Mouse (Mus musculus): ENCODE data around the gene Entpd6. TPM values are rescaled to one million over a fixed set of nuclear protein-coding genes. Genes with fewer than 3 reads are reported as not detected.
A peak's percentile ranks its signal among the peaks of the same experiment; 100 is the strongest.

The Entpd6 gene
- total RNA-seq, 1 experiment from 2014 or later: 18.4 TPM

DNA sequence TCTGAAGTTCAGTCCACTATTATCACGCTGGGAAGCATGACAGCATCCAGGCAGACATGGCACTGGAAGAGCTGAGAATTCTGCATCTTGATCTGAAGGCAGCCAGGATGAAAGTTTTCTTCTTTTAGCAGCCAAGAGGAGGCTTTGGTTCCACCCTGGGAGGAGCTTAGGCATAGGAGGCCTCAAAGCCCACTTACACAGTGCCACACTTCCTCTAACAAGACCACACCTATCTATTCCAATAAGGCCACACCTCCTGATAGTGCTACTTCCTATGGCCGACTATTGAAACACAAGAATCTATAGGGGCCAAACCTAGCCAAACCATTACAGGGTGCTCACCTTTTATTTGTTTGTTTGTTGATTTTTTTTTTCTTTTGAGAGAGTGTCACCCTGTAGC, 34.0 kb downstream of the Entpd6 start:
- no peak for ATAC-seq (ENCODE audit: extremely low read depth, insufficient number of reproducible peaks, low FRiP score, poor library complexity, severe bottlenecking)

DNA sequence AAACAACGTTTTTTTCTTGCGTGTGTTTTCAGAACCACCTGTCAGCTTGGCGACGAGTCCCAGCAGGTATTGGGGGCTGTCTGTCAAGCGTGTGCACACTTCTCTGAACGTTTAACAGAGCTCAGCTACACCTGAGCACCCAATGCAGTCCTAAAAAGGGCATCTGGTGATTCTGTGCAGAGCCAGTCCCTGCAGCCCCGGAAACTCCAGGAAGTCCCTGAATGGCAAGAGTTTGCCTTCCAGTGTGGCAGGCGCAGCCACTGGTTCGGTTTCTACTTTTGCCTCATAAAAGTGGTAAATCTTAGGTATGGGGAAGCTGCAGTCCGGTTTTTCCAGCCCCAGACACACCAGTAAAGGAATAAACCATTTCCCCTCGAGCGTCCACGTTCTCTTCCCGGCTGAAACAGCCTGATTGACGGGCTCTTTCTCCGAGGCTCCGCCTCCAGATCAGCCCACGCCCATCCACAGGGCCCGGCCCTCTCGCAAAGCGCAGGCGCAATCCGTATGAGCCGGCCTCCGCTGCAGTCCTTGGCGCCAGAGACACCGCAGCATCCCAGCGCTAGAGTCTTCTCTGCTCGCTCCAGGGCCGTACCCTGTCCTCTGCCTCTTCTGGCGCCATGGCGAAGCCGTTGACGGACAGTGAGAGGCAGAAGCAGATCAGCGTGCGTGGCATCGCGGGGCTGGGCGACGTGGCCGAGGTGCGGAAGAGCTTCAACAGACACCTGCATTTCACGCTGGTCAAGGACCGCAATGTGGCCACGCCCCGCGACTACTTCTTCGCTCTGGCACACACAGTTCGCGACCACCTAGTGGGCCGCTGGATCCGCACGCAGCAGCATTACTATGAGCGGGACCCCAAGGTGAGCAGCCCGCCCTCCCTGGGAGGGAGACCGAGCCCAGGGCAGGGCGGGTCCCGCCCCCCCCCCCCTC, 37.7 kb downstream of the Entpd6 start, which contains the start of gene Pygb:
Pygb (plus strand) TSS at position 485 of the 930 bp plus-strand sequence.
- peak; percentile 92 for ATAC-seq (ENCODE audit: extremely low read depth, insufficient number of reproducible peaks, low FRiP score, poor library complexity, severe bottlenecking)

DNA sequence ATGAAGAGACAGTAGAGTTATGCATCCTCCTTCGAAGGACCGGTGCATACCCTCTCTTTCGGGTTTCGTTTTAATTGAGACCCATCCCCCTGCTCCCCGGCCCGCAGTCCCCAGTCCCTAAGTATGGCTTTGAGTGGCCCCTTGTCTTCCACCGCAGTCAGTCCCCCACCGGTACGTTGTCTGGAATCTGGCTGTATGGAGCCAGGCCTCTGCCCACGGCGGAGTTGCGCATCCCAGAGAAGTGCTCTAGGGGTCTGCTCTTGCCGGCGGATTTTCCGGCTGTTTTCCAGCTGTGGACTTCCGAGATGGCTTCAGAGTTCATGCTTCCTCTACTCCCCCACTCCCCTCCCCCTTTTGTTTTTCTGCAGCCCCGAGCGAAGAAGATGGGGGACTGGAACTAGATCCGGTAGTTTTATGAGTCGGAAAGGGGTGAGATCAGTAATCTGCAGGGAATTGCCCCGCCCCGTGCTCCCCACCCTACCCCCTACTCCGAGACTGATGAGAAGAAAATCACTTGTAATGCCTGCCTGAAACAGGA, 38.5 kb downstream of the Entpd6 start:
- no peak for ATAC-seq (ENCODE audit: extremely low read depth, insufficient number of reproducible peaks, low FRiP score, poor library complexity, severe bottlenecking)

DNA sequence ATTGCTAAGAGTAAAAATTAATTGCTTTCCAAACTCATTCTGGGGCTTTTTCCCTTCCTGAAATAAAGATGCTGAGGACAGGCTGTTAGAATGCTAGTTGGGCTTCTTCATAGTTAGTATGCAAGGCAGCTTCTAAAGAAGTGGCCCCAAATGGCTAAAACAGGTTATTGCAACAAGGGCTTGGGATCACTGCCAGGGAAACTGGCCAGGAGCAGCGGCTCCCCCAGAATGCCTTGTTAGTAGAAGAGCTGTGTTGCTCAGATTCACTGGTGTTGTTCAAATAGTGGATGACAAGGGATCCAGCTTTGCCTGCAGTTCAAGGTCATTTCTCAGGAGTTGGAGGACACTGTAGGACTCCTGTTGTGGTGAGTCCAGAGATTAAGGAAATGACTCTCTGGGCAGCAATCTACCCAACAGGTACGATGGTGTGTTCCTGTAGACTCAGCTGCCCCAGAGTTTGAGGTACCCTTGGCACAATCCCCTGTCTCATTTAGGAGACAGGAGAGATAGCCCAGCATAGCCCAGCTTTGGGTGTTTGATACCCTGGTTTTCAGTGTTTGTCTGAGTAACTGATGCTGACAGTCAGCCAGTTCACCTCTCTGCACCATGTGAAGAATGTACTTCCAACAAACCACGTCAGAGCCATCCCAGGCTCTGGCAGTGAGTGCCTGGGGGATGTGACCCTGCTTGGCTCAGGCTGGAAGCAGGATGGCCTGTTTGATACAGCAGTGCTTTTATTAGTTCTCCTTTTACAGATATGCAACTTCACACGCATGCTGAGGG, 40.1 kb downstream of the Entpd6 start:
- no peak for ATAC-seq (ENCODE audit: extremely low read depth, insufficient number of reproducible peaks, low FRiP score, poor library complexity, severe bottlenecking)

DNA sequence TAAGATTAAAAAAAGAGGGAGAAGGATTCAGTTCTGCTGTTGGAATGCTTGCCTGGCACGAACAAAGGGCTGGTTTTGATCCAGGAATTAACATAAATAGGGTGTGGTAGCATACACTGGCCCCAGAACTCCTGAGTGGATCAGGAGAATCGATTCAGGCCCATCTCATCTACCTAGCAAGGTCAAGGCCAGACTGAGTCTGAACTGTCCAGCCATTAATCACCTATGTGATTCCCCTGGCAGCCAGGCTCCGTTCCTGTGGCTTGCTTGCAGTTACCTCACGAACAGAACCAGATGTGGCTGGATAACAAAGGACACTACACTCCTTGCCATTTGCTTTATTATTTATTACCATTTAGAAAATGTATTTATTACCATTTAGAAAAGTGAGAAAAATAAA, 44.5 kb downstream of the Entpd6 start:
- ATAC-seq (ENCODE audit: extremely low read depth, insufficient number of reproducible peaks, low FRiP score, poor library complexity, severe bottlenecking): no peak

DNA sequence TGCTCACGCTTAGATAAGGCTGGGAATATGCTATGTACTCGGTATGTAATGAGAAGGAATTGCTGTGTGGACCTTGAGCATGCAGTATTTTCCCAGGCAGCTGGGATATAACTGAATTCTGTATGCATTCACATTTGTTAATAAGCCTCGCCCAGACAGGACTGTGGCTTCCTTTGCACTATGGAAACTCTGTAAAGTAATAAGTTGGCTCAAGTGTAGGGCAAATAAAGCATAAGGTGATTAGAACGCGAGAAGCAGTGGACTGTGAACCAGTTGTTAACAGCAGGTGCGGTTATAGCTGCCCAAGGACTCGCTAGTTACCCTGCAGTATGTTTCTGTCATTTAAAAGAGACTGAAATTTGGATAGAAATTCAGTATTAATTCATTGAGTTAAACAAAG, 49.2 kb downstream of the Entpd6 start:
- no peak for ATAC-seq (ENCODE audit: extremely low read depth, insufficient number of reproducible peaks, low FRiP score, poor library complexity, severe bottlenecking)

DNA sequence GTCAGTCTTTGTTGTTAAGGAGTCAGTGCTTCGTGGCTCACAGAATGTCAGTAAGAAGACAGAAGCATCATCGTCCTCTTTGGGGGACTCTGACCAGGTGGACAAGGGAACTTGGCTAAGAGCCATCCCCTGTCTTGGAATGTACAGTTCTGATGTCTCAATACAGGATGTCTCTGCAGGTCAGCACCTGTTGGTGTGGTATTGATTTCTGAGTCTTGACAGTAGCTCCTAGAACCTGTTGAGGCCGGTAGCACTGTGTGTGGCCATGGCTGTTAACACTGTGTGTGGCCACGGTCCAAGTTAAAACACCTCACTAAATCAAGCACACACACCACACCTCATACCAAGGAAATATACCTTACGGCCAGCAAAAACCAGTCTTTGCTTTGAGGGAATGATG, 51.8 kb downstream of the Entpd6 start:
- no peak for ATAC-seq (ENCODE audit: extremely low read depth, insufficient number of reproducible peaks, low FRiP score, poor library complexity, severe bottlenecking)

DNA sequence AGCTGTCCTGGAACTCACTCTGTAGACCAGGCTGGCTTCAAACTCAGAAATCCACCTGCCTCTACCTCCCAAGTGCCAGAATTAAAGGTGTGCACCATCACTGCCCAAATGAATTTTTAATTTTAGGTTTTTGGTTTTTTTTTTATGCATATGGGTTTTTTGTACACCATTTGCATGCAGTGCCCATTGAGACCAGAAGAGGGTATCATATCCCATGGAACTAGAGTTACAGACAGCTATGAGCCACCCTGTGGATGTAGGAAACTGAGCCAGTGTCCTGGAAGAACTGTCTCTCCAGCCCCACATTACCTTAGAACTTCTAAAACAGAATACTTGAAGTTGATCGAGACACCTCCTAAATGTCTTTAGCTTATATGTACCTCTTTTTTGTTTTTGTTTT, 54.2 kb downstream of the Entpd6 start:
- ATAC-seq (ENCODE audit: extremely low read depth, insufficient number of reproducible peaks, low FRiP score, poor library complexity, severe bottlenecking): 0 out of 2 replicates have a peak, but pooled peaks have one; percentile 45

DNA sequence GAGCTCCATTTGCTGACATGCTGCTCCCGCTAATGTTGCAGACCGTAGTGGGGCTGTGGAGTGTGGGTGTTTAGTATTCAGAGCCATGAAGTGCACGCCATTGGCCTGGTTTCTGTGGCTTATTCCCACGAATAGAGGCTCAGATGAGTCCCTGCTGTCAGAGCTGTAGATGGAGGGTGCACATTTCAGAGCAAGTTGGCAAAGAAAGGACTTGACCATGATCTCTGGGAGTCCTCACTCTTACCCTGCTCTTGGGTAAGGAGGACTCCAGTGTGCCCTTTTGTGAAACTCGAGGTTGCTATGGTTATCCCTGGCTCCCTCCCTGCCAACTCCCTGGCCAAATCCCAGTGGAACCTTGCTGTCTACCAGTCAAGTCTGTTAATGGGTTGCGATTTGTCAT, 59.5 kb downstream of the Entpd6 start:
- no peak for ATAC-seq (ENCODE audit: extremely low read depth, insufficient number of reproducible peaks, low FRiP score, poor library complexity, severe bottlenecking)

DNA sequence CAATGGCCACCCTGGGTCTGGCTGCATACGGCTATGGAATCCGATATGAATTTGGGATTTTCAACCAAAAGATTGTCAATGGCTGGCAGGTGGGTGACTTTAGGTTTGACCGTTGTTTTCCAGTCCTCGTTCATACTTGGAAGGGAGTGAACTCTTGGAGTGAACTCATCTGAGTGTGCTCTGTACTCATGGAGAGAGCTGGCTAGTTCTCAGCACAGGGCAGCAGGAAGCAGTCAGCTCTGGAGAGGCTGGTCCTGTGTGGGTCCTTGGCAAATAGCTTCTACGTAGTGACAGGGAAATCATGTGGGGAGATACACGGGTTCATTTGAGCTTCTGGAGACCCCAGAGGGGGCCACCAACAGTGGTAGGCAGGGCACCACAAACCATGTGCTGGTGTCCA, 60.0 kb downstream of the Entpd6 start:
- ATAC-seq (ENCODE audit: extremely low read depth, insufficient number of reproducible peaks, low FRiP score, poor library complexity, severe bottlenecking): no peak

DNA sequence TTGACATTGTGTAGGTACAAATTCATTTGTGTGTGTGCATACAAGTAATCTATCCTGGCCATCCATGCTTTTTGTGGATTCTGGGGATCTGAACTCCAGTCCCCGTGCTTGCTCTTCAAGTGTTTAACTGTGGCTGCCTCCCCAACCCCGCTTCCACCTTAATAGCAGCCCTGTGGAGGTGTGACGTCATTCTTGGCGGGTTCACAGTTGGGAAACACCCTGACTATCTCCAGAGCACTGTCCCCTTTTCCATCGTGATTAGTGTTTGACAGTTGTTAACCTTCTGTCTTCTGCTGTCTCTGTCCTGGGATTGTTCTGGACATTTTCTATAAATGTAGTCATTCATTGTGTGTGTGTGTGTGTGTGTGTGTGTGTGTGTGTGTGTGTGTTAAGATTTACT, 61.8 kb downstream of the Entpd6 start:
- no peak for ATAC-seq (ENCODE audit: extremely low read depth, insufficient number of reproducible peaks, low FRiP score, poor library complexity, severe bottlenecking)

DNA sequence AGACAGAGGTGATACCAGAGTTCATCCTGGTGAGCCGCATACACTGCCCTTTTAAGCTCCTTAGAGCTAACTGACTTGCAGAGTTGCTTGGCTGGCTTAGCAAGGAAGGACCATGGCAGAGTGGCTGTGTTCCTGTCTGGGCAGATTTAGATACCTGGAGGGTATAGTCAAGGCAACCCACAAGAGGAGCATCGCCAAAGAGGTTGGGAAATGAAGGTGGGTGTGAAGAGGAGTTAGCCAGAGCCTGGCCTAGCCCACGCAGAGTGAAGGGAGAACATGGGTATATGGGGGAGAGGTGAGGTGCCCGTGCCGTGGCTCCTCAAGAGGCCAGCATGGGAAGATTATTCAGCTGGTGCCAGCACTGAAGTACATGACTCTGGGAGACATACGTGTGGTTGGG, 64.0 kb downstream of the Entpd6 start:
- no peak for ATAC-seq (ENCODE audit: extremely low read depth, insufficient number of reproducible peaks, low FRiP score, poor library complexity, severe bottlenecking)

DNA sequence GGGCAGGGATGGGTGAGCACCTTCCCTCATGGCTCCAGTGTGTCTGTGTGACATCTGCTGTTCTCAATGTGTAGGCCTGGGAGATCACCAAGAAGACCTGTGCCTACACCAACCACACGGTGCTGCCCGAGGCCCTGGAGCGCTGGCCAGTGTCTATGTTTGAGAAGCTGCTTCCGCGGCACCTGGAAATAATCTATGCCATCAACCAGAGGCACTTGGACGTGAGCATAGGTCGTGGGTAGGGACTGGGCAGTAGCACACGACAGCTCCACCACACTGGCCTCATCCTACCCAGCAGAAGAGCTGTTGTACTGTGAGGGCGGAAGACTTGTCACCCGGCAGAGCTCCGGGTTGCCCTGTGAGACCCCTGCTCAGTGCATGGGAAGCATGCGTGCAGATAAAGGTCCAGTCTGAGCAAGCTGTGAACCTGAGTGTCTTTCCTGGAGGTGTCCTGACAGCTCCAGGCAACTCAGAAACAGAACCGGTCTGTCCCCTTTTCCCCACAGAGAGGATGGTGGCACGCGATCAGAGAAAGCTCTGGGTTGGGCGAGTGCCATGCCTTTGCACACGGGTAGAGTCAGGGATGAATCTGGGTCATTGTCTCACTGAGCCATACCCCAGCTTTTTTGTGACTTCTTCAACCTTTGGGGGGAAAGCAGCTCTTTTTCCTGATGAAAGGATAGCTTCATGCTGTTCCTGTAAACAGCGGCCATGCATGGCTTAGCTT, 68.0 kb downstream of the Entpd6 start:
- ATAC-seq (ENCODE audit: extremely low read depth, insufficient number of reproducible peaks, low FRiP score, poor library complexity, severe bottlenecking): no peak

DNA sequence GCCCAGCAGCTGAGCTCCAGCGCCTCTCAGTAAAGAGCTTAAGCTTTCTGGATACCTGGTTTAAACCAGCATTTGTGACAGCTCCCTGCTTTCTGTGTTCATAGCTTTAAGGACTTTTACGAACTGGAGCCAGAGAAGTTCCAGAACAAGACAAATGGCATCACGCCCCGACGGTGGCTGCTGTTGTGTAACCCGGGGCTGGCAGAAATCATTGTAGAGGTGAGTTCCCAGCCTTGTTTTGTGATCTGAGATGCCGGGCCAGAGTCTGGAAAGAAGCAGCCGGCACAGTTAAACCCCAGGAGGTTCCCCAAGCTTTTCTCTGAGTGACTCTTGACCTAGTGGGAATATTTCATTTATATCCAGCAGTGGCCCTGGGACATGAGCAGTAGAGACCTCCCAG, 69.9 kb downstream of the Entpd6 start:
- ATAC-seq (ENCODE audit: extremely low read depth, insufficient number of reproducible peaks, low FRiP score, poor library complexity, severe bottlenecking): no peak

DNA sequence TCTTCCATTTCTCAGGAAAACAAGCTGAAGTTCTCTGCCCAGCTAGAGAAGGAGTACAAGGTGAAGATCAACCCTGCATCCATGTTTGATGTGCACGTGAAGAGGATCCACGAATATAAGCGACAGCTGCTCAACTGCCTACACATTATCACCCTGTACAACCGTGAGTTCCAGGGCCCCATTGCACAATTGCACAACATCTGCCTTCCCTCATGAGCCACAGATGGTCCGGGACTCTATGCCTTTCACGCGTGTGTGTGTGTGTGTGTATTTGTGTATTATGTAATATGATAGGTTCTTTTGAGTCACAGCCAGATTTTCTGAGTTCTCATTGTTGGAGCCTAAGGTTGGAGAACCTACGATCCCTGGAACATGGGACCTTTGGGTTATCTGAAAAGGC, 71.9 kb downstream of the Entpd6 start:
- ATAC-seq (ENCODE audit: extremely low read depth, insufficient number of reproducible peaks, low FRiP score, poor library complexity, severe bottlenecking): no peak
